Mouse (Mus musculus) embryonic fibroblast, embryonic 13.5 days (primary cell): ENCODE measurements around the gene Aanat. TPM values are rescaled to one million over a fixed set of nuclear protein-coding genes. Genes with fewer than 3 reads are reported as not detected.

Source experiments
- H3K27ac ChIP-seq: 2 replicates; pipeline ENCODE4 v1.5.1; 2012; ENCODE audit warnings: low read length, control low read depth, inconsistent platforms; ENCODE audit not compliant: insufficient read depth
- H3K4me1 ChIP-seq: 2 replicates; pipeline ENCODE4 v1.6.1; 2011; ENCODE audit warnings: low read length; ENCODE audit not compliant: control insufficient read depth, insufficient read depth
- H3K4me3 ChIP-seq: 2 replicates; pipeline ENCODE4 v1.5.1; 2011; ENCODE audit warnings: mild to moderate bottlenecking, control low read depth, low read length; ENCODE audit not compliant: insufficient read depth
- CTCF ChIP-seq: IDR thresholded peaks from 2 replicates; pipeline ENCODE4 v1.5.1; 2011; ENCODE audit warnings: mild to moderate bottlenecking, control low read depth, low read length, moderate library complexity, borderline replicate concordance; ENCODE audit not compliant: insufficient read depth
- POLR2A ChIP-seq: IDR thresholded peaks from 2 replicates; pipeline ENCODE4 v1.6.1; 2011; ENCODE audit warnings: low read depth, mild to moderate bottlenecking, control low read depth, low read length, moderate library complexity
- polyA plus RNA-seq: library from polyadenylated mRNA; stranded (reverse); fragments of >200 nt; gene quantifications from 2 replicates; pipeline ENCODE4 v1.2.4, GENCODE M21; 2011; ENCODE audit warnings: low read depth; ENCODE audit not compliant: missing spikeins, insufficient read length

The Aanat gene
- polyA plus RNA-seq, 1 experiment: not detected

DNA sequence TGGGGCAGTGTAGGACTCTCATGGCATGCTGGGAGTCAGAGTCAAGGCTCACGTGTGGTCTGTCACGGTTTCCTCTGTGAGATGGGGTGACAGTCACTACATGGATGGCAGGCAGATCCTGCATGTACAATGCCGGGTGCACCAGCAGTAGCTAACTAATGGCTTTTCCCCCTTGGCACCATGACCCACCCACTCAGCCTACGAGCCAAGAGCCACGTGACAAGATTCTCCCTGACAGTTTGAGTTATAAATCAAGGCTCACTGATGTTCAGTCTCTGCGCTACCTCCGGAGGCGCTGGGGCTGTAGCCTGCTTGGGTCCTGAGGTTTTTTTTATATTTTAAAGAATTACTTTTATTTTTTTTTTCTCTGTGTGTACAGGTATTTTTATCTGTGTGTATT is 33.3 kb downstream of the Aanat start:
- Histone ChIP-seq H3K4me3 (no peak overlapping the region), H3K4me1 (peaks cover 6% of the 10 kb centered on the region; the same call in 1 of the 2 replicates), H3K27ac (no peak overlapping the region)
- TF ChIP-seq CTCF (no peak), POLR2A (no peak)

DNA sequence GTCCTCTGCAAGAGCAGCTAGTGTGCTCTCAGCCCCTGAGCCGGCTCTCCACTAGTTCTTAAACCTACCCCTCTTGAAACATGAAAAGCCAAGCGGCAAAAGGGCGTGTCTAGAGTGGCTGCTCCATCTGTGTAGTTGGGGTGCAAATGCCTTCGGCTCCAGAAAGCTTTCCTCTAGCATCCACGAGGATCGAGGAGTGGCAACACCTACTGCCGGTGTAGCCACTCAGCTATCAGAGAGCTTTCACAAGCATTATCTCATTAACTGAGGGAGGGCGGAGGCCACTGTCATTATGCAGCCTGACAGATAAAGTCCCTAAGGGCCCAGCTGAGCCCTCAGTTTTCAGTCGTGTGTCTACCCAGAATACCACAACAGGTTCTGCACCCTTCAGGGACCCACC is 33.8 kb downstream of the Aanat start:
- peaks cover 6% of the 10 kb centered on the region; the same call in 1 of the 2 replicates for H3K4me1 ChIP-seq
- no peak for TF ChIP-seq POLR2A
- no peak for TF ChIP-seq CTCF
- no peak overlapping the region for H3K27ac ChIP-seq
- no peak overlapping the region for H3K4me3 ChIP-seq

DNA sequence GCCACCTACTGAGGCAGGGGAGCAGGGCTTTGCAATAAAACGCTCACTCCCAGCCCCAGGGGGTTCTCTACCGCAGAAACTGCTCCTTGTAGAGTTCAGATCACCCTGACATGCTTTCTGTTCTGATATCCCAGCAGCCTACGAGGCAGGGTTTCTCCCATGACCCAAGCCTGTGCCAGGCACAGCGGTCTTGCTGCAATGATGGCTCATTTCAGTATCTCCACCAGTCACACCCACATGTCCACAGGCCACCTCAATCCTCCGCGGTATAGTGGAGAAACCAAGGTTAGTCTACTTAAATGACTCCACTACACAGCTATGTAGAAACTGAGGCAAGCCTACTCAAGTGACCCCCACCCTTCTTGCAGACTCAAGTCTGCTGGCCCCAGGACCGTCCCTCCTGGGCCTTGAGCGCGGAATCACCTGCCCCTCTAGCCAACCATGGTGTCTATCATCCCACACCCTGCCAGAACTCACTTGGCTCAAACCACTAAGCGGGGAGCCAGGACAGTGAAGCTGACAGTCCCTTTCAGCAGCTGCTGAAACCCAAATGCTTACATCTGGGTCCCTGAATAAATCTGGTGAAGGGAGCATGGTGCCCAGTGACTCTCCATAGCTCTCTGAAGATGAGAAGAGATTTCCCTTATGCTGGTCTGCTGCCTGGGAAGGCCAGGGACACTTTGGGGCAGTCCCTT is 34.5 kb downstream of the Aanat start:
- Histone ChIP-seq H3K27ac (no peak overlapping the region; the same call in 1 of the 2 replicates), H3K4me1 (peaks cover 6% of the 10 kb centered on the region; the same call in 1 of the 2 replicates), H3K4me3 (no peak overlapping the region)
- TF ChIP-seq CTCF (no peak), POLR2A (no peak)

DNA sequence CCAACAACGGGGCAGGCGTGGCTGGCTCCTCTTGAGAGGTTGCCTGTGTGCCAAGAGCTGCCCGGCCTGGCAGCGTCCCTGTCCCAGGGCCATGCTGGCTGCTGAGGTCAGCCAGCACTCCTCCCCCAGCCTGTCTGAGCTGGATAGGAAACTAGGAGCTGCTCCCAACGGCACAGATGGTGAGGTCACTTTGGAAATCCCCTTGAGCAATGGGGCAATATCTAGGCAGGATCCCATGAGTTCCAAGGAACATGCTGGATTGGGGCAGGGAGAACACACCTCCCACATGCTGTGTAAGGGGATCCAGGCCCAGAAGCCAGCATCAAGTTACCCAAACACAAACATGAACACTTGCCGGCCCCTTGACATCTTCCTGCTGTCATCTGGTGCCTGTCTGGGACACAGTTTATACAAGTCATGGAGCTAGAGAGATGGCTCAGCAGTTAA is 35.0 kb downstream of the Aanat start:
- no peak overlapping the region; the same call in 1 of the 2 replicates for H3K27ac ChIP-seq
- peaks cover 6% of the 10 kb centered on the region; the same call in 1 of the 2 replicates for H3K4me1 ChIP-seq
- no peak overlapping the region for H3K4me3 ChIP-seq
- TF ChIP-seq POLR2A: no peak
- no peak for TF ChIP-seq CTCF

DNA sequence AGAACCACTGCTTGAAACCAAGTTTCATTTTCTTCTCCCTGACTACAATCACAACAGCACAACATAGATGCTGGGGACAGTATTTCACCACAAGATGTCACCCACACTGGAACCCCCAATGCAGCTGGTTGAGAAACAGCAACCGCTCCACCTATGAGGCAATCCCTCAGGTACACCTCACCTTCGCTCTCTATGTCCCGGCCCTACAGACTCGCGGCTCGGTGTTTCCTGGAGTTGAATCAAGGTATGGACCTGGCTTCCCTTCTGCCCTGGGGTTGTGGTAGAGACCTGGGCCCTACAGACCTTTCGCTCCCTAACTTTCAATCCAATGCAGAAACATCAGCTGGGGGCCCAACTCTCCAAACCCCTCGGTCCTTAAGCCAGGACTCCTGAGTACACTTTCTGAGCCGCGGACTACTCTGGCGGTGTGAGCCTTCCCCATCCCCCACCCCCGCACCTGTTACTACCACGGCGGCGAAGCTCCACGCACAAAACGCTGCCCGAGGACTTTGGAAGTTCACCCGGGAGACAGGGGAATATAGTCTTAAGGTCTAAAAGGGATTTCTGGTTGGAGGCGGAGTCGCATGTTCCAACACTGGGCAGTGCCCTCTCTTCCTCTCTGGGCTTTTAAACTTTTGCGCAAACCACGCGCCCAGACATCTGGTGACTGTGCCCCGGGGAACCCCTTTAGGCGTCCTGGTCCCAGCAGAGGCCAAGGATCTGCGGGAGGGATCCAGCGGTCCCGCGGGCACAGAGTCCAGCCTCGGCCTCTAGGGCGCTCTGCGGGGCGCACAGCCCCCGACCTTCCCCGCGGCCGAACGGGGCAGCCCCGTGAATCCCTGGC is 37.3 kb downstream of the Aanat start:
- no peak for TF ChIP-seq CTCF
- no peak for TF ChIP-seq POLR2A
- Histone ChIP-seq H3K4me3 (peak overlapping the region; percentile 57), H3K4me1 (0 out of 2 replicates have a peak, but pooled peaks cover 2% of the 10 kb centered on the region), H3K27ac (no peak overlapping the region)

DNA sequence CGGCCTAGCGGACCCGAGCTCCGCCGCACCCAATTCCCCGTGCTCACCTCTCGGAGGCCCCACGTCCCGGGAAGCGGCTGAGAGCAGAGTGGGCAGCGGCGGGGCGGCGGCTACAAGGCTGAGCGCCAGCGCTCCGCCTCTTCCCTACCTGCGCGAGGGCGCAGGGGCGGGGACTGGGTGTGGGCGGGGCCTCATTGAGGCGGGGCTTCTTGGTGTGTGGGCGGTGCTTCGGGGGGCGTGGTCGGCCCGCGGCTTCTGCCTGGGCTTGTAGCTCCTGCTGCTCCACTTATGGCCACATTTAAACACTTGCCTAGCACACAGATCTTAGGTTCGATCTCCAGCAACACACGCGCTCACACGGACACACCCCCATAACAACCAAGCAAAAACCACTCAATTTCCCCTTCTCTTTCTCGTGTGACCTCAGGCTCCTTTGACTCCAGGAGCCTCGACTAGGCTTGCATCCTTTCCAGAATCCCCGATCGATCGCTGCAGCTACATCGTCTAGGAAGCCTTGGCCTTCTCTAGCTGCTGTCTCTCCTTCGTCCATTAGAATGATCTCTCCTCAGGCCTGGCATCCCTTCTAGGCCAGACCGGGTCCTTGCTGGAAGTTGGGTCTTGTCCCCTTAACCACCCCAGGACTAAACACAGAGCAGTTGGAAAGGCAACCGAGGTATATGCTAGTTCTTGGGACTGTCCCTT is 38.0 kb downstream of the Aanat start:
- Histone ChIP-seq H3K27ac (peak overlapping the region; percentile 34), H3K4me1 (0 out of 2 replicates have a peak, but pooled peaks cover 2% of the 10 kb centered on the region), H3K4me3 (peak overlapping the region; percentile 57)
- TF ChIP-seq CTCF (no peak), POLR2A (peak; percentile 82)

DNA sequence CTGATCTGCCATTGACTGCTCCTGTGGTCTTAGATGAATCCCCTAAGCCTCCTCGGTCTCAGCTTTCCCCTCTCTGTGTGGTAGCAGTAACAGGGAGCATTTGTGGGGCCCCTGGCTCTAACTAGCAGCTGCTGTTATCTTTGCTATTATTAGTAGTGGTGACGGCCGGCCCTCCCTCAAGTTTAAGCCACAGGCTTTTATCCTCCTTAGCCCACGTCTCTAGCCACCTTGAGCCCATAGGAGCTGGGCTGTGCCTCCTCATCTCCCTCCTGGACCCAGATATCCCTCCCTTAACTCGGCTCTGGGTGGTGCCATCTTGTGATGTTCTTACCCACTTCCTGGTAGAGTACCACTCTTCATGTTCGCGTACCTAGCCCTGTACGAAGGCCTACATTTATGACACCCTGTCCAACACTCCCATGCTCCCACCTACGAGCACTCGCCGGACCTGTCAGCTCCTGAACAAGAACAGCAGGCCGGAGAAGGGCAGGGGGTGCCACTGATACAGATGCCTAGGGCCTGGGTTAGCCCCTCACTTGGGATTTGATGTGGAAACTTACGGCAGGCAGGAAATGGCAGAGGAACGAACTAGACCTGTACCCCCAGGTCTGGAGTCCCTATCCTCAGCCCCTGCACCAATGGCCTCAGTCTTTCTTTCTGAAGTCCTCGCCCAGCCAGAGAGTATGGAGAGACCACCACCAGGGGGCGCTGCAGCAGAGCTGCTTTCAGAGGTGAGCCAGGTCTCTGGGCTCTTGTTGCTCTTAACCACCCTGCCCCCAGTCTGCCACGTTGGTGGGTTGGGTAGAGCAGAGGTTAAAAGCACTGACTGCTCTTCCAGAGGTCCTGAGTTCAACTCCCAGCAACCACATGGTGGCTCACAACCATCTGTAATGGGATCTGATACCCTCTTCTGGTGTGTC is 39.1 kb downstream of the Aanat start:
- Histone ChIP-seq H3K4me1 (0 out of 2 replicates have a peak, but pooled peaks cover 2% of the 10 kb centered on the region), H3K4me3 (no peak overlapping the region), H3K27ac (no peak overlapping the region)
- TF ChIP-seq CTCF: 0 out of 2 replicates have a peak, but pooled peaks have one; percentile 15
- TF ChIP-seq POLR2A: no peak

DNA sequence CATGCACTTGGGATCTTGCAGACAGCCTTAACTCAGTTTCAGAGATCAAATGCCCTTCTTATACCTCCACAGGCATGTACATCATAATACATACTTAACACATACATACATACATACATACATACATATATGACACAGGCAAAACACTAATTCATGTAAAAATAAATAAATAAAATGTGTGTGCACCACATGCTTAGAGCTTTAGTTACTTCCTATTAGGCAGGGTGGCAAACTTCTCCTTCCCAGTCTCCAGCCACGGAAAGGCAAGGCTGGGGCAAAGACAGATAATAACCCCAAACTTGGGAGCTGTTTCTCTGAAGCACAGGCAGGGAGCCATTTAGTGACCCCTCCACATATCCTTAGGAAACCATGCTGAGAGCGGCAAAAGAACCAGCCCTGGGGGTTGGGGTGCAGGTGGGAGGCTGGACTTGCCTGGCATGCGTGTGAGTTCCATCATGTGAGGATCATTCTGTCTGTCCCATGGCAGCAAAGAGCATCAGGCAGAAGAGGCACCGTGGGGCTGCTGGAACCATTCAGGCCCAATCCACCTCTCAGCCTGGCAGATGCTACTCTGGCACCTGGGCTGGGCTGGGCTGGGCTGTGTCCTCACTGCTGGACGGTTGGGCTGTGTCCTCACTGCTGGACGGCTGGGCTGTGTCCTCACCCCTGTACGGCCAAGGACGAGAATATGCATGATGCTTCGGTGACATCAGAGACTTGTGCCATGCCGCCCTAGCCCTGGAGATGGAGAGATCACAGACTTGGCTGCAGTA is 40.3 kb downstream of the Aanat start, which contains the start of gene Rhbdf2:
Gene Rhbdf2, minus strand, starts transcription at position 721 of the 773 bp plus-strand sequence.
- H3K4me1 ChIP-seq: no peaks in the 10 kb centered on the region
- no peak within 1 kb of the TSS for H3K4me3 ChIP-seq
- H3K27ac ChIP-seq: no peak within 1 kb of the TSS
- TF ChIP-seq POLR2A (no peak), CTCF (no peak)
